Mouse (Mus musculus) thymus, postnatal 10 days (tissue): ENCODE data around the gene Pitpnm3.

Experiments used
- DNase-seq, 2 experiments: peaks; one replicate each; pipeline ENCODE4 v3.0.0; 2021; ENCODE audit warnings: low spot score in 2 of 2

Pitpnm3 gene

DNA sequence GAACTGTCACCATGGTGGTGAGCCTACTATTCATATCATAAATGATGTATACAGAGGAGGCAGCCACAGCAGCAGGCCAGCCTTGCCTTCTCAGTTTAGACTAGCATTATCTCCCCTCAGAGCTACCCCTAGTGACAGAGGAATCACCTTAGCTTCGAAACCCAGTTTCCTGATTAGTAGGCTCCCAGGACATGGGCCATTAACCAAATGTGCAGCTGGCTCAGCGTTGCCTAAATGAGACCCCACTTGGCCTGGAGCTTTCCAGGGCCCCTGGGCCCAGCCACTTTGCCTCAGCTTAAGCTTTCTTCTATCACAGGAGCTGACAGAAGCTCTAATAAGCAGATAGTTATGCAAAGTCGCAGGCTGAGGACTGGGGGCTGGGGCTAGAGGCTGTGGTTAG is 39.6 kb downstream of the Pitpnm3 start:
- no peak for DNase-seq

- no peak for DNase-seq
These were observed 41.1 kb downstream of the Pitpnm3 start for GRCm38 (mm10) chr11:72094442-72094841.

GRCm38 (mm10) chr11:72092390-72092789 is 43.2 kb downstream of the Pitpnm3 start:
- DNase-seq: no peak

DNA sequence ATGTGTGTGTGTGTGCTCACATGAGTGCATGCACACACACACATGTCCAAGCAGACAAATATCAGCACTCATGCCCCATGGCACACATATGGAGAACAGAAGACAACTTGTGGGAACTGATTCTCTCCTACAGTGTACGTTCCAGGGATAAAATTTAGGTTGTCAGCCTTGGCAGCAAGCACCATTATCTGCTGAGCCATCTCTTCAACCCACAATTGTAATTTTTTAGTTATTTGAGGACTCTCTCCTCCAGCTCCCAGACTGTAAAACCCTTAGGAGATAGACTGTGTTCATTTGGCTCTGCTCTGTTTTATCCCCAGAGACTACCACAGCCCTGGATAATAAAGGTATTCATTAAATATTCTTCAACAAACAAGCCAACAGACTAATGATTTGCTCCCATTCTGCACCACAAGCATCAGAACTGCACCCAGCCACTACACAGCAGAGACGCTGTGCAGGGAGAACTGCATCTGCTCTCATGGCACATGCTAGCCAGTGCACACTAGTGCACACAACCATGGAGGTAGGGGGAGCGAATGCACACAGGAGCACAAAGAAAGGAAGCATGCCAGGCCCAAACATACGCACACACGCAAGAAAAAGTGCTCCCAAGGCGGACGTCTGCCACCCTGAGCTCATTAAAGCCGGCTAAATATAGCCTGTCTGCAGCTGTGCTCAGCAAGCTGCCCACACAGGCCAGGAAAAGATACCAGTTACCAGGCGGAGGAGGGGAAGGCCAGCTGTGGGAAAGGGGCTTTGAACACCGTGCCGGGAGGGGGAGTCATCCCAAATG is 49.1 kb downstream of the Pitpnm3 start:
- no peak for DNase-seq

DNA sequence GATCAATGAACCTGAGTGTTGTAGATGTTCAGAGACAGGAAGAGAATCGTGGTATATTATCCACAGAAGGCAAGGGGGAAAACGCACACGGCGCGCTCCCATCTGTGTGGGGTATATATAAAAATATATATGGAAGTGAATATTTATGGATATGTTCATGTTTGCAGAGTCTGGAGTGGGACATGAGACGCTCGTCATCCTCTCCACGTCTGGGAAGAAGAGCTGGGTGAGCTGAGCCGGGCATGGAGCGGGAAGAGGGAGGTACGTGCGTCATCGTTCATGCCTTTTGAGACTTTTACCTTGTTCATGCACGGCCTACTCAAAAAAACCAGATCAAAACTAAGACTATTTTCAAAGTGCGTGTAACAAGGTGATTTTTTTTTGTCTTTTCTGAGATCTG is 51.2 kb downstream of the Pitpnm3 start:
- no peak for DNase-seq

DNA sequence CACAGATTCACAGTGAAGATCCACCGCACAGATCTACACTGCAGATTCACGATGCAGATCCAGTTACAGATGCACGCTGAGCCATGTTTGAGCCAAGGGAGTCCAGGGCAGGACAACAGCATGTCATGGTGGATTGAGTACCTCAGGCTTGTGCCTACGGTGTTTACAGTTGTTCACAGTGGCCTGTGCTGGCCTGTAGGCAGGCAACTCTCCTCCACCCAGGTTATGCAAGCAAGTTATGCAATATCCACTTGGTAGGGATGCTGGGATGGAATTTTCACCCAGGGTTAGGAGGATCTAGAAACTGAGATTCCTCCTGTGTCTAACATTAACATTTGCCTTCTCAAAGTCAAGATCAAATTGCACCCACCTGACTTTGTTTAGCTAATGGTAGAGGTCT is 53.0 kb downstream of the Pitpnm3 start:
- no peak for DNase-seq

- DNase-seq: no peak
These were observed 55.1 kb downstream of the Pitpnm3 start for GRCm38 (mm10) chr11:72080461-72080860.

- no peak for DNase-seq
These were observed 56.9 kb downstream of the Pitpnm3 start for GRCm38 (mm10) chr11:72078647-72079046.

- no peak for DNase-seq
These were observed 57.5 kb downstream of the Pitpnm3 start for GRCm38 (mm10) chr11:72078056-72078455.

DNA sequence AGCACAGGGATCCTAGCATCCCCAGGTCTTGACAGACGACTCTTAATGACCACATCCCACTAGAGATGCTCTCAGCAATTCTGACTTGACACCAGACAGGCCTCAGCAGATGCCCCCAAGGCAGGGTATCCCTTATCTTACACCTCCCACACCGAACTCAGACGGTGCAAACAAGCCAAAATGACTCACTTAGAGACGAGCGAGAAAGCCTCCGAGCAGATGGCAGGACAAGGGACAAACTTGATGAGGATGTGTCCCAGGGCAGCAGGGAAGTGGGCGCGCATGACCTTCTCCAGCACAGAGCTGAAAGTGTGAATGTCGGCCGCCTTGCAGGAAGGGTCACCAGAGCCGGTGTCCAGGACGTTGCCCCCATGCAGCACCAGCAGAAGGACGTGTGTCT is 61.3 kb downstream of the Pitpnm3 start:
- no peak for DNase-seq

- DNase-seq: no peak
These were observed 63.2 kb downstream of the Pitpnm3 start for GRCm38 (mm10) chr11:72072331-72072905.

- DNase-seq: no peak
These were observed 64.8 kb downstream of the Pitpnm3 start for GRCm38 (mm10) chr11:72070733-72071132.

DNA sequence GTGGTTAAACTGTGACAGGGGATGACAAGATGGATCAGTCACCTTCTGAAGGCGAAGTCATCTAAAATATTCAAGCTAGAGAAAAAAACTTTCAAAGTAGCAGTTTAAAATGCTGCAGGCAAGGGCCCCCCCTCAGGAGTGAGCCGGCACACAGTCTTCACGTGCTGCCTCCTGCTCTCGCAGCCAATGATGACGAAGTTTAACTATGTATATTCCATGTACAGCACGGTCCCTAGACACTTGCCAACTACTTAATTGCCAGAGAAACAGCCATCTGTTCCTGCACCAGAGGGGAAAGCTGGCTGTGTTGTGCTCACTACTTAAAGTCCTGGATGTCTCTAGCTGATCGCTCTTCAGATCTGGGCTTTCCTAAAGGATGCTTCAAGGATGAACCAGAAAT is 67.6 kb downstream of the Pitpnm3 start:
- no peak for DNase-seq

GRCm38 (mm10) chr11:72067326-72067725 is 68.3 kb downstream of the Pitpnm3 start:
- DNase-seq: no peak

DNA sequence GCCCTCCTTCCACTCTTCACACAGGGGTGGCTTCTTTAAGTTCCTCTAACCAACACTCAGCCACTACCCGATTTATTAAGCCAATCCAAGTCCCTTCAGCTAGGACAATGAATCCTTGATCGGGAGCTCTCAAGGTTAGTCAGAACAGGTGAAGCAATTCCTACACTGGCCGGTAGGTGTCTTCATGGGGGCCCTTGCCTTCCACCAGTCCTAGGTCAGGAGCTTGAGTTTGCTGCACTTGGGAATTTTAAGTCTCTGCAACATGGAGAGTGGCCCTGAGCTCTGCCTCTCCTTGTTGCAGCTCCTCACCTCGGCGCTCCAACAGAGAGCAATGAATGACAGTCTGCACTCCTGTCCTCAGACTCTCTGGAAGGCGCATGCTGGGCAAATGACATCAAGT is 69.2 kb downstream of the Pitpnm3 start:
- DNase-seq: peak in 1 of 2 experiments; percentile 22

GRCm38 (mm10) chr11:72065103-72065502 is 70.5 kb downstream of the Pitpnm3 start:
- no peak for DNase-seq

- DNase-seq: no peak
These were observed 71.2 kb downstream of the Pitpnm3 start for GRCm38 (mm10) chr11:72064414-72064813.

DNA sequence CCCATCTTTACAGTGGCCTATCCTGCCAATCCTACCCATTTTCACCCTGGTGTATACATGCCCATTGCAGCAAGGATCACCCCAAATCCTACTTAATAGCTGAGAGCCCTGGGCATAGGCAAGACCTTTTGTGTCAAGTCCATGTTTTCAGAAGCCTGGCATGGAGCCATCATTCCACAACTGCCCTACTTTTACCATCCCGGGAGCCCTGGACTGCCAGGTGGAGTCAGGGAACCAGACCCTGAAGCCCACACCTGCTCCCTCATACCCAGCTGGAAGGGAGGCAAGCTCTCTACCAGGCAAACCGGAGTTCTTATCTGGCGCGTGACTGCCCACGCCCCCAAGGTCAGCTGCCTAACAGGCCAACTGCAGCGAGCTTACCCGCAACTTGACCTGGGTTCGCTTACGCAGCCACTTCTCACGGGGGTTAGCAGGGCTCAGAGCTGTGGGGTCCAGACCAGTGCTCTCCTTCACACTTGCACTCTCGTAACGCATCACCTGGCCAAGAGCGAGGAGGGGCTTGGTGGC is 74.4 kb downstream of the Pitpnm3 start:
- DNase-seq: no peak

DNA sequence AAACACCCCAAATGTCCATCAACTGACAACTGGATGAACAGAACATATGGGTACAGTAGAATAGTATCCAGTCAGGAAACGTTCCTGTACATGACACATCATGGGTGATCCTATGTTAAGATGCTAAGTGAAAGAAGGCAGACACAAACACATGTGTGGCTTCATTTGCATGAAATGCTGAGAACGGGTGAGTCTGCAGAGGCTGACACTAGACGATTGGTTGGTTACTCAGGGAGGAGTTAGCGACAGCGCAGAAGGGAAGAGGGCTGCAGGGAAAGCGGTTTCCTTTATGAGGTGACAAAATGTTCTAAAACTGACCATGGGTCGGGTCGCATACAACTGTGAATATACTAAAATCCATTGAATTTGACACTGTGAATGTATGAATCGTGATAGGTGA is 75.2 kb downstream of the Pitpnm3 start:
- no peak for DNase-seq

DNA sequence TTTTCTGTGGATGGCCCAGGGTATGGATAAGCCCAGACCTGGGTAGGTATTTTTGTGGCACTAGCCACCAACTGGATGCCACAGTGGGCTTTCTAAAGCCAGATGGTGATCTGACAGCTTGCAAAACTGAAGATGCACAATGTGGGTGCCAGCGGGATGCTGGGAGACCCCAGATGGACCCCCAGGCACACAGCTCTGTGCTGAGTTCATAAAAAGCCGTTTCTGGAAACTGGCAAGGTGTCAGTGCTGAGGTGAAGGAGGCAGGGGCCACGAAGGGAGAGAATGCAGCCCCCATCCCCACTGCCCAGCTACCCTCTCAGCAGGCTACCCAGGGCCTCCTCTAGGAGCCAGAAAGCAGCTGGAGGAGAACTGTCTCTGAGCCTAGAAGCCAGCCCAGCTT is 78.4 kb downstream of the Pitpnm3 start:
- no peak for DNase-seq

DNA sequence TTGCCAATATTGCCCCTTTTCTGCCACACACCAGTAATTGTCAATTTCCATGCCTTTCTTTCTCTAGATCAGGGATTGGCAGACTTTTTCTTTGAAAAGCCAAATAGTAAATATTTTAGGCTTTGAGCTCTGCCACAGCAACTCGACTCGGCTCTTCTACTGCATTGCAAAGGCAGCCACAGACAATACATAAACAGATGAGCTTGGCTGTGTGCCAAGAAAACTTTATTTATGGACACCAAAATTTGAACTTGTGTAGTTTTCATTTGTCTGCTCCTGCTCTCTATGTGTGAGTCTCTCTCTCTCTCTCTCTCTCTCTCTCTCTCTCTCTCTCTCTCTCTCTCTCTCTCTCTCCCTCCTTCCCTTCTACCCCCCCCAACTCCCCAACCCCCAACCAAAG is 80.4 kb downstream of the Pitpnm3 start:
- no peak for DNase-seq

DNA sequence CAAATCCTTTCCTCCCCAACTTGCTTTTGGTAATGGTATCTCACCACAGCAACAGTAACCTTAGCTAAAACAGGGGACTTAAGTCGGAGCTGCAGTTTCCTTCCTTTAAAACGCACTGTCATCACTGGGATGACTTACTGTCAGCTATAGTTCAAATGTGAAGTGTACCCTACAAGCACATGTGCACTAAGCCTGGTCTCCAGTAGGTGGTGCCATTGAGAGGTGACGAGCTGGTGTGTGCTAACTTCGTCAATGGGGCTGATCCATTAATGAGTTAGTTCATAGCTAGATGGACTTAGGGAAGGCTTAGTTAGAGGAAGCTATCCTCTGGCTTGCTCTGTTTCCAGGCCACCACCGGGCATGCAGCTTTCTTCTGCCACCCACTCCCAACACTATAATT is 82.9 kb downstream of the Pitpnm3 start:
- peak; percentile 47 to 72 for DNase-seq

GRCm38 (mm10) chr11:72052221-72052620 is 83.4 kb downstream of the Pitpnm3 start:
- no peak for DNase-seq
